Mouse (Mus musculus) liver, embryonic 15.5 days (tissue): ENCODE measurements around the gene Trrap. TPM values are rescaled to one million over a fixed set of nuclear protein-coding genes. Genes with fewer than 3 reads are reported as not detected.
A peak's percentile ranks its signal among the peaks of the same experiment; 100 is the strongest.
"Not testable (repeated sequence)": the region's sequence is repeated elsewhere in the genome, so short reads cannot be mapped to it uniquely, and the experiment has no call there.

Experiments
- ATAC-seq: fragments of 200-750 bp; cut with Nextera tagmentation; 2 replicates; pipeline ENCODE4 v1.8.0; 2017; ENCODE audit warnings: moderate number of reproducible peaks, mild to moderate bottlenecking, moderate library complexity; ENCODE audit not compliant: insufficient read depth
- H3K27ac ChIP-seq: fragments of 300-500 bp; sonication (generic); replicated peaks from 2 replicates; pipeline ENCODE4 v1.5.1; 2015; ENCODE audit warnings: mild to moderate bottlenecking, inconsistent platforms
- H3K27me3 ChIP-seq: fragments of 300-500 bp; sonication (generic); 2 replicates; pipeline ENCODE4 v1.6.1; 2015; ENCODE audit warnings: mild to moderate bottlenecking, inconsistent platforms
- H3K36me3 ChIP-seq: fragments of 300-500 bp; sonication (generic); replicated peaks from 2 replicates; pipeline ENCODE4 v1.6.1; 2015; ENCODE audit warnings: moderate library complexity, mild to moderate bottlenecking, inconsistent platforms
- H3K4me1 ChIP-seq: fragments of 300-500 bp; sonication (generic); replicated peaks from 2 replicates; pipeline ENCODE4 v1.6.1; 2015; ENCODE audit warnings: inconsistent platforms
- H3K4me2 ChIP-seq: fragments of 300-500 bp; sonication (generic); 2 replicates; pipeline ENCODE4 v1.6.1; 2015; ENCODE audit warnings: moderate library complexity, mild to moderate bottlenecking, inconsistent platforms
- H3K4me3 ChIP-seq: fragments of 300-500 bp; sonication (generic); replicated peaks from 2 replicates; pipeline ENCODE4 v1.5.1; 2015; ENCODE audit warnings: mild to moderate bottlenecking, inconsistent platforms
- H3K9ac ChIP-seq: fragments of 300-500 bp; sonication (generic); 2 replicates; pipeline ENCODE4 v1.6.1; 2015; ENCODE audit warnings: moderate library complexity, mild to moderate bottlenecking, inconsistent platforms
- H3K9me3 ChIP-seq: fragments of 300-500 bp; sonication (generic); replicated peaks from 2 replicates; pipeline ENCODE4 v1.6.1; 2016; ENCODE audit warnings: inconsistent platforms
- WGBS: fragments of 180-500 bp; shearing (Covaris S2); methylation state at CpG from one replicate; pipeline ENCODE4 v1.1.7; 2015; ENCODE audit warnings: mixed read lengths; ENCODE audit not compliant: insufficient replicate concordance; 5-methylcytosine and 5-hydroxymethylcytosine counted together
- polyA plus RNA-seq: library from polyadenylated mRNA; unstranded; fragments of >200 nt; fragmentation: Nextera tagmentation; extraction: Ambion mirVana; gene quantifications from 2 replicates; pipeline ENCODE4 v1.2.1, GENCODE M21; 2015

Trrap gene
- 13.2 and 13.9 TPM in 2 replicates for polyA plus RNA-seq

DNA sequence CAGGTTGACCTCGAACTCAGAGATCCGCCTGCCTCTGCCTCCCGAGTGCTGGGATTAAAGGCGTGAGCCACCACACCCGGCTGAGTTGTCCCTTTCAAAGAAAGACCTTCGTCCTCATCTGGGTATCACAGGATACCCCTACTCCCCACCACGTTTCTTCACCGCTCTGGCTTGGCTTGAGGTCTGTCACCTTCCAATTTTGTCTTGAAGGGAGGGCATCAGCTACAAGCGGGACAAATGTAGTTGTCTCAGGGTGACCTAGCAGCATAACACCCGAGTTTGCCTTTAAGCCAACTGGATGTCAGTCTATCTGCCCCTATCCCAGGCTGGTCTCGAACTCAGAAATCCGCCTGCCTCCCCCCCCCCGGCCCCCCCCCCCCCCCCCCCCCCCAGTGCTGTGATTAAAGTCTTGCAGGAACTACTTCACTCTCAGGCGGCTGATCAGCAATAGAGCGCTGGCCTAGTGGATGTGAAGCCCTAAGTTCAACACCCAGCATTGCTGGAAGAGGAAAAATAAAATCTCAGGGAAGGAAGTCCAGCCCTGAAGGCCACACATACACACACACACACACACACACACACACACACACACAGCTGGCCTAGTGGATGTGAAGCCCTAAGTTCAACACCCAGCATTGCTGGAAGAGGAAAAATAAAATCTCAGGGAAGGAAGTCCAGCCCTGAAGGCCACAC is at the start of gene Trrap:
Gene Trrap (plus strand): TSS at position 627 of the 693 bp plus-strand sequence.
- Histone ChIP-seq H3K4me2 (peak within 1 kb of the TSS; percentile 93), H3K4me1 (peaks cover 30% of the 10 kb centered on the region), H3K27ac (peak within 1 kb of the TSS; percentile 87), H3K27me3 (peaks cover 18% of the 10 kb centered on the region), H3K9ac (peak within 1 kb of the TSS; percentile 87), H3K4me3 (peak within 1 kb of the TSS; percentile 91)
- WGBS = 59% methylated on average over 14 of the region's 15 CpGs
- not testable (repeated sequence) for H3K36me3 ChIP-seq, H3K9me3 ChIP-seq
- ATAC-seq = peak; percentile 1; the same call in 1 of the 2 replicates

DNA sequence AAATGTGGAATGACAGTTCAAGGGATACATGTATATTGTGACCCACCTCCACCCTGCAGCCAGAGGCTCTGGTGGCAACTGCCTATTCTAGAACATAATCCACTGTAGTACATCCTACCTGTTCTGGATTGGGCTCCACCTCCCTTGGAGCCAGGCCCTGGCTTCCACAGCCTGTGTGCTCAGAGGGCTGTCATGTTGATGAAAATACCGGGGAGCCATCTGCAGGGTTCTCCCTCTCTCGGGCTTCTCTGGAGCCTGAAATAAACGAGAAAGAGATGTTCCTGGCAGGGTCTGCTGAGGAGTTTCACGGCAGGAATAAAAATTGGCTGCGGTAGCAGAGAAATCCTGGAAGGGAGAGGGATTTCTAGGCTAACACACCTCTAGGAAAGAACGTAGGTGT is 47.8 kb upstream of the Trrap start:
- H3K27ac ChIP-seq = no peak overlapping the region
- no peak for ATAC-seq
- 52% methylated on average over 6 of the region's 6 CpGs for WGBS
- H3K36me3 ChIP-seq = no peaks in the 10 kb centered on the region
- H3K4me1 ChIP-seq = no peaks in the 10 kb centered on the region
- no peaks in the 10 kb centered on the region for H3K27me3 ChIP-seq
- no peak overlapping the region for H3K9ac ChIP-seq
- no peaks in the 10 kb centered on the region for H3K9me3 ChIP-seq
- no peak overlapping the region for H3K4me3 ChIP-seq
- no peak overlapping the region for H3K4me2 ChIP-seq

DNA sequence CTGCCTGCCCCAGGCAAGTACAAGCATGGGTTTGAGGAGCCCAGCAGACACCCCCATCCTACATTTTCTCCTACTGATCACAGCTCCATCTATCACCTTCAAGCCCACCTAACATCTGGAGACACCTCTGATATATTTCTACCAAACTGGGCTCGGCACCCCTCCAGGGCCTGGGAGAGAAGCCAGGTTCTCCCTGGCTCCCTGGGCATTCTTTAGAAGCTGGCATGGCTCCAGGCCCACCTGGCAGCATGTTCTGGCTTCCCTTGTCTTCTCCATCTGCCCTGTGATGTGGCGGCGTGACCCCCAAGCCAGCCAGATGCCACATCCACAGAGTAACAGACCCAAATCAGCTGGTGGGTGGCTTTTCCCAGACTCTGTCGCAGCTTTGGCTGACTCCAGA is 47.3 kb upstream of the Trrap start:
- no peak for ATAC-seq
- no peak overlapping the region for H3K4me3 ChIP-seq
- 55% methylated on average over 4 of the region's 4 CpGs for WGBS
- no peaks in the 10 kb centered on the region for H3K4me1 ChIP-seq
- H3K9ac ChIP-seq = no peak overlapping the region
- H3K9me3 ChIP-seq = no peaks in the 10 kb centered on the region
- H3K27me3 ChIP-seq = no peaks in the 10 kb centered on the region
- no peak overlapping the region for H3K27ac ChIP-seq
- H3K36me3 ChIP-seq = no peaks in the 10 kb centered on the region
- no peak overlapping the region for H3K4me2 ChIP-seq

DNA sequence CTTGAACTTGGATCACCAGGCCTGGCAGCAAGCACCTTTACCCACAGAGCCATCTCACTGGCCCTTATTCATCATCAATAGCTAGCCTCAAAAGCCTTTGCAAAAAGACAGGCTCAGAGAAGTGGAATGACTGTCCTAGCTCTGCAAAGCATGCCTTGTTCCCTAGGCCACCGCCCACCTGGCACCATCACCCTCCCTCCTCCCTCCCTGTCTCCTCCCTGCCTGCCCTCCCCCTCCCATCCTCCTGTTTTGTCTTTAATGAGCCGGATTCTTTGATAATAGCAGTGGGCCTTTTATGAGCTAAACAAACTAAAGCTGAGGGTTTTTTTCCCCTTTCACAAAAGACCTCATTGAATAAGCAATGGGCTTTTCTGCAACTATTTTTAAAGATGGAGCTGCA is 42.6 kb upstream of the Trrap start:
- Histone ChIP-seq H3K4me2 (no peak overlapping the region), H3K9me3 (no peaks in the 10 kb centered on the region), H3K4me3 (no peak overlapping the region), H3K9ac (no peak overlapping the region), H3K27ac (no peak overlapping the region), H3K4me1 (no peaks in the 10 kb centered on the region), H3K27me3 (no peaks in the 10 kb centered on the region), H3K36me3 (no peaks in the 10 kb centered on the region)
- no peak for ATAC-seq
- 44% methylated on average over 2 of the region's 2 CpGs for WGBS

DNA sequence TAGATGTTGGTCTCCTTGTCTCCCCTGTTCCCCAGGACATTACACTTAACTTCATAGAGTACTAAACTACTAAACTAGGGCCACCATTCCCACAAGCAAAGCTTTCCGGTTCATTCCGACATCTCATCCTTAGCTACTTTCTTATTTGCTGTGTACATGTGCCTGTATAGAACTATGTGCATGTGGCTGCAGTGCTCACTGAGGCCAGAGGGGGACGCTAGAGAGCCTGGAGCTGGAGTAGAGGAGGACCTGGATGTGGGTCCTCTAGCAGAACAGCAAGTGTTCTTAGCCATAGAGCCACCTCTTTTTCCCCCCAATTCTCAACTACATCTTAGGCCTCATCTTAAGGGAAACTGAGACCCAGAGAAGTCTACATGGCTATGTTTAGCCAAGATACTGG is 42.0 kb upstream of the Trrap start:
- H3K4me3 ChIP-seq = no peak overlapping the region
- H3K9ac ChIP-seq = no peak overlapping the region
- H3K9me3 ChIP-seq = no peaks in the 10 kb centered on the region
- H3K4me1 ChIP-seq = no peaks in the 10 kb centered on the region
- H3K27me3 ChIP-seq = no peaks in the 10 kb centered on the region
- H3K36me3 ChIP-seq = no peaks in the 10 kb centered on the region
- no peak overlapping the region for H3K4me2 ChIP-seq
- no peak for ATAC-seq
- H3K27ac ChIP-seq = no peak overlapping the region
- 62% methylated on average over 3 of the region's 3 CpGs for whole genome bisulfite sequencing

DNA sequence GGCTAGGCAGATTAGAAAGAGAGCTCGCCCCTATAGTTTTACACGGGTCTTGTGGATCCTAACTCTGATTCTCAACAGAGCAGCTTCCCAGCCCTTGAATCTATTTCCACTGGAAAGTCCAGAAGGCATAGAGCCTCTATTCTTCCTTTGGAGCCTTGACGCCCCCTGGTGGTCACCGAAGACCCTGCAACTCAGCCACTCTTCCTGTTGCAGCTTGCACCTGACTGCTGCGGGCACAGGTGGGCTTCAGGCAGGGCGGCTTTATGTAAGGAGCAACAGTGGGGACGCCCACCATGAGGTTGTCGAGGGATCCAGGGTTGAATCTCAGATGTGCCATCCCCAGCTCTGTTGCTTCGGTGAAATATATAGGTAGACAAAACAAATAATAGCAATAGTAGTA is 40.4 kb upstream of the Trrap start:
- Histone ChIP-seq H3K27me3 (no peaks in the 10 kb centered on the region), H3K9me3 (no peaks in the 10 kb centered on the region), H3K36me3 (no peaks in the 10 kb centered on the region), H3K4me2 (no peak overlapping the region), H3K27ac (no peak overlapping the region), H3K4me1 (no peaks in the 10 kb centered on the region), H3K4me3 (no peak overlapping the region), H3K9ac (no peak overlapping the region)
- 5% methylated on average over 9 of the region's 9 CpGs for WGBS
- no peak for ATAC-seq

DNA sequence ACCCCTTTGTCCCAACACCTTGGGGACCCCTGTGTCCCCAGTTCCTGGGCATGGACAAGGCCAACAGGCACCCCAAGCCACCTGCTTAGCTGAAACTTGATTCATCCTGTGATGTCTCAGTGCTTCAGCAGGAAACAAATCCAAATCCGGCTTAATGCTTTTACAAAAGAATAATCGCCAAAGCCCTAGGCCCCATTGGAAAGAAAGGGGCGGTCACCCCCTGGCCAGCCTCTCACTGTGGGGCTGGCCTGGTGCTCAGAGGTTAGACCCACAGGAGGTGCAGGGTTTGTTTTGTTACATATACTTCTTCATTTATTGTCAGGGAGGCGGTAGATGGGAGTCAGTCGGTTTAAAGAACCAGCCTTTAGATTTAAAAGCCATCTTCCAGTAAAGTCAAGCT is 39.3 kb upstream of the Trrap start:
- no peak overlapping the region for H3K4me3 ChIP-seq
- H3K27me3 ChIP-seq = no peaks in the 10 kb centered on the region
- H3K9ac ChIP-seq = no peak overlapping the region
- no peaks in the 10 kb centered on the region for H3K4me1 ChIP-seq
- H3K9me3 ChIP-seq = no peaks in the 10 kb centered on the region
- no peak overlapping the region for H3K4me2 ChIP-seq
- no peak overlapping the region for H3K27ac ChIP-seq
- 48% methylated on average over 5 of the region's 5 CpGs for WGBS
- no peaks in the 10 kb centered on the region for H3K36me3 ChIP-seq
- no peak for ATAC-seq

DNA sequence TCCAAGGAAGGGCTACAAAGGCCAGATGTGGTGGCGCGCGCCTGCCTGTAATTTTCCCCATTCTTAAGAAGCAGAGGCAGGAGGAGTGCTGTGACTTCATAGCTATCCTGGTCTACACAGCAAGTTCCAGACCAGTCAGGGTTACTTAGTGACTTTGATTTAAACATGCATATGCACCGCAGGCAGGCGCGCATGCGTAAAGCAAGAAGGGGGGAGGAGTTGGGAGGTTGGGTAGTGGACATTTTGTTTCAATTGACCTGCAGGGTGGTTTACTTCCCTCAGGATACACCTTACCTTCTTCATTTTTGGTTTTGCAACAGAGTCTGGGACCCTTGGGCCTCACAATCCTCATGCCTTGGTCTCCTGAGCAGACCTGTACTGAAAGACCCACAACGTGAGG is 38.3 kb upstream of the Trrap start:
- Histone ChIP-seq H3K36me3 (no peaks in the 10 kb centered on the region), H3K4me3 (no peak overlapping the region), H3K4me2 (no peak overlapping the region), H3K27ac (no peak overlapping the region), H3K4me1 (no peaks in the 10 kb centered on the region), H3K27me3 (no peaks in the 10 kb centered on the region), H3K9me3 (no peaks in the 10 kb centered on the region), H3K9ac (no peak overlapping the region)
- no peak for ATAC-seq
- 76% methylated on average over 8 of the region's 8 CpGs for WGBS

DNA sequence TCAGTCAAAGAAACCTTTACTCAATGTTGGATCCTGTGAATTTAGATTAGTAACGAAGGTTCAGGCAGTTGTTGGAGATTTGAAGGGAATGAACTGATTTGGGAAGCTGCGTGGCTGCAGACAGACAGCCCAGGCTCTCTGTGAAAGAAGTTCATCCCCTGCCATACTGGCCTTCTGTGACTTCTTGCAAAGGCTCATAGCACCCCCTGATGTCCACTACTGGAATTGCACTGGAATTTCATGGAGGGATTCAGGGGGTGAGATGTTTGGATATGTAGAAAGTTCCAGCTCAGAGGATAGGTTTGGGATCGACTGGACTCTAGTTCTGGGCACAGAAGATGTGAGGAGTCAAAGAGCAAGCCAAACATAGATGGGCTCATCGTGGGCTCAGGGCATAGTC is 33.6 kb upstream of the Trrap start:
- Histone ChIP-seq H3K4me3 (no peak overlapping the region), H3K27ac (no peak overlapping the region), H3K27me3 (no peaks in the 10 kb centered on the region), H3K36me3 (no peaks in the 10 kb centered on the region), H3K4me2 (no peak overlapping the region), H3K4me1 (no peaks in the 10 kb centered on the region), H3K9me3 (no peaks in the 10 kb centered on the region), H3K9ac (no peak overlapping the region)
- ATAC-seq = no peak
- WGBS = 20% methylated on average over 4 of the region's 4 CpGs

DNA sequence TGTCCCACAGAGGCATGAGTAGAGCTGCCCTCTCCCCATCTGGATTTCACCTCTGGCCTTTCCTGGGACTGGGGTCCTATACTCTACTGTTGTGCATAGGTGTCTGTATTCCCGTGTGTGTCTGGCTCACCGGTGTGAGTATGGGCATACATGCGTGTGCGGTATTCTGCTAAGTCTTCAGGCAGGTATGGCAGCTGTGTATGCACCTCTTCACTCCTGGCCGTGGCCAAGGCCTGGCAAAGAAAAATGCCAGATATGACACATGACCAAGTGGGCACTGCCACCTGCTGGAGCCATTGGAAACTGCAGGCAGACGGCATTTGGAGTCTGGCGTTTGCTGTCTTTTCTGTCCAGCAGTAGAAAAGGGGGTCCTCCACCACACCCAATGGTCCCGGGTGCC is 32.6 kb upstream of the Trrap start:
- Histone ChIP-seq H3K4me1 (no peaks in the 10 kb centered on the region), H3K4me3 (no peak overlapping the region), H3K9me3 (no peaks in the 10 kb centered on the region), H3K27me3 (no peaks in the 10 kb centered on the region), H3K36me3 (no peaks in the 10 kb centered on the region), H3K9ac (no peak overlapping the region), H3K27ac (no peak overlapping the region), H3K4me2 (no peak overlapping the region)
- no peak for ATAC-seq
- 20% methylated on average over 8 of the region's 8 CpGs for WGBS

DNA sequence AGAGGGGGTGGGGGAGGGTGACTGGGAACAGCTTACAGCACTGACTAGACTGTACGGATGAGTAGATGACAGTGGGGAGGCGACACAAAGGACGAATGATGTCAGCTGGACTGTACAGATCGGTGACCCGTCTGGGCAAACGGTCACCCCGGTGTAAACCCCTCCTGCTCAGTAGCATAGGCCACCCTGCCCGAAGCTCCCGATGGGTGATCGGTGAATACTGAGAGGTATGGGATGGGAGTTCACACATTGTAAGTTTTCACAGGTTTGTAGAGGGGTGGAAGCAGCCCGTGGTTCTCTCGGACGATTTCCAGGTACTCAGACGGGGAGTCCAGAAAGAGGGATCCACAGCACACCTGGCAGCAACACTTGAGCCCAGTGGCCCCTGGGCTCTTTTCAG is 30.4 kb upstream of the Trrap start:
- 75% methylated on average over 14 of the region's 14 CpGs for WGBS
- H3K9me3 ChIP-seq = no peaks in the 10 kb centered on the region
- H3K4me2 ChIP-seq = no peak overlapping the region
- no peak overlapping the region for H3K9ac ChIP-seq
- H3K4me3 ChIP-seq = no peak overlapping the region
- H3K27me3 ChIP-seq = no peaks in the 10 kb centered on the region
- H3K27ac ChIP-seq = no peak overlapping the region
- no peaks in the 10 kb centered on the region for H3K4me1 ChIP-seq
- ATAC-seq = no peak
- no peaks in the 10 kb centered on the region for H3K36me3 ChIP-seq

DNA sequence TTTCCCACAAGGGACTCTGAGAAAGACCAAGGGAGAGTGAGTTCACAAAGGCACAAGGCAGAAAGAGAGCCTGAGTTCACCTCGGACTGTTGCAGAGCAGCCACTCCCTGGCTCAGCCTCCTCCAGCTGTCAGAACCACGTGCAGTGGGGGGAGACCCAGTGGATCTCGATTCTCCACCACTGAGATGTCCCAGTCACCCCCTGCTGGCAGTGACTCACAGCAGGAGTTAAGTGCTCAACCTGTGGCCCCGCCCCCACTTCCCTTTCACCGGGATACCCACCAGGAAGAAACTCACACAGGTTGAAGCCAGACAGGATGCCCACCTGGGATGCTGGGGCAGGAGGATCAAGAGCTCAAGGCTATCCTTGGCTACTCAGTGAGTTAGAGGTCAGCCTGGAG is 15.1 kb upstream of the Trrap start:
- H3K27ac ChIP-seq = no peak overlapping the region
- H3K27me3 ChIP-seq = no peaks in the 10 kb centered on the region
- H3K9ac ChIP-seq = no peak overlapping the region
- no peak overlapping the region for H3K4me3 ChIP-seq
- no peaks in the 10 kb centered on the region for H3K36me3 ChIP-seq
- no peak for ATAC-seq
- WGBS = 5% methylated on average over 5 of the region's 5 CpGs
- H3K9me3 ChIP-seq = no peaks in the 10 kb centered on the region
- no peak overlapping the region; the same call in 1 of the 2 replicates for H3K4me2 ChIP-seq
- no peaks in the 10 kb centered on the region for H3K4me1 ChIP-seq
